Comparison of ENCODE assay signal across 8 mouse cellular contexts in the genomic region with DNA sequence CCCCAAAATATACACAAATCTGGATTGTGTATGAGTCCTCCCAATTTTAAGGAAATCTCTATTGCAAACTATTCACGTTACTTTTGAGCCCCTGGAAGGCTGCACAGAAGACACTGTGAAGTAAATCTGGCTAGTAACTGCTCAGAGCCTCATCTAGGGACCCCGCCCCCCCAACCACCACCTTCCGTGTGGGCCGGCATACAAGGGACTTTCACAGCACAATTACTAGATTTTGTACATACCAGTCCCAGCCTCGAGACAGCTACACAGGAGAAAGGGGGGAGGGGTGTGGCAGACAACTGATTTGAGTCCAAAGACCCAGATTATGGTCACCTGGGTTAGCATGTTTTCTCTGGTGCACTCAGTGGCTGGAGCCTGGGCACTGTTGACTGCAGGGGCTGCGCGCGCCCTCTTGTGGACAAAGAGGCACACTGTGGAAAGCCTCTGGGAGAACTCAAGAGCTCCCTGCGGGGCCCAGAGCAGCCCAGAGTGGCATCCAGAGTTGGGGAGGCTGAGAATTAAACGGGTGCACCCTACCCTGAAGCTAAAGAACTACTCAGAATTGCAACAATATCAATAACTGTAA. TPM values are rescaled to one million over a fixed set of nuclear protein-coding genes. Genes with fewer than 3 reads are reported as not detected.
DNase-seq lines count a peak whose midpoint lies in the region; ATAC-seq and TF ChIP-seq lines count a peak whose summit lies in the region.

No protein-coding gene starts in this region.

- H3K27me3 ChIP-seq in E14TG2a.4 (ENCODE audit: insufficient read depth, low read length): no peaks in the 10 kb centered on the region; the same call in 1 of the 2 replicates
- H3K27me3 ChIP-seq in heart, postnatal 0 days (ENCODE audit: control insufficient read depth, insufficient read depth, low read length): no peaks in the 10 kb centered on the region
- H3K27me3 ChIP-seq in lung, embryonic 14.5 days (ENCODE audit: insufficient read depth, low read length): no peaks in the 10 kb centered on the region

- H3K4me3 ChIP-seq in E14TG2a.4 (replicated peaks; ENCODE audit: low read length): no peak overlapping the region
- H3K4me3 ChIP-seq in heart, postnatal 0 days (ENCODE audit: low read depth, low read length): no peak overlapping the region
- H3K4me3 ChIP-seq in lung, embryonic 14.5 days (ENCODE audit: low read depth, low read length): no peak overlapping the region

- no peak overlapping the region for H3K9ac ChIP-seq in heart, postnatal 0 days (replicated peaks; ENCODE audit: low read depth, low read length)
- no peak overlapping the region for H3K9ac ChIP-seq in lung, embryonic 14.5 days

- H3K27ac ChIP-seq in heart, postnatal 0 days (ENCODE audit: low read depth): no peak overlapping the region
- H3K27ac ChIP-seq in lung, embryonic 14.5 days (ENCODE audit: low read depth): no peak overlapping the region

- WGBS in heart, postnatal 0 days: 28% methylated on average over 10 of the region's 10 CpGs
- 30% methylated on average over 10 of the region's 10 CpGs for WGBS in lung, embryonic 14.5 days

- H3K4me1 ChIP-seq in E14TG2a.4 (replicated peaks; ENCODE audit: low read depth, low read length): peaks cover 3% of the 10 kb centered on the region; the same call in 1 of the 2 replicates
- H3K4me1 ChIP-seq in heart, postnatal 0 days (ENCODE audit: control insufficient read depth, insufficient read depth): no peaks in the 10 kb centered on the region
- no peaks in the 10 kb centered on the region for H3K4me1 ChIP-seq in lung, embryonic 14.5 days (ENCODE audit: insufficient read depth)

- H3K36me3 ChIP-seq in E14TG2a.4 (ENCODE audit: insufficient read depth, low read length): no peaks in the 10 kb centered on the region
- H3K36me3 ChIP-seq in heart, postnatal 0 days (replicated peaks; ENCODE audit: control insufficient read depth, insufficient read depth, low read length): no peaks in the 10 kb centered on the region
- no peaks in the 10 kb centered on the region for H3K36me3 ChIP-seq in lung, embryonic 14.5 days (ENCODE audit: insufficient read depth)

- H3K4me2 ChIP-seq in heart, postnatal 0 days (ENCODE audit: low read depth, low read length): no peak overlapping the region
- no peak overlapping the region for H3K4me2 ChIP-seq in lung, embryonic 14.5 days

- TF ChIP-seq EP300 in heart, postnatal 0 days (IDR thresholded peaks at IDR 0.05; ENCODE audit: low read depth): no peak

- ATAC-seq in erythroid progenitor cell, adult 5-6 weeks (replicated peaks; ENCODE audit: low FRiP score, poor library complexity, severe bottlenecking): peak; percentile 74; the same call in 1 of the 2 replicates
- ATAC-seq in heart, postnatal 0 days (ENCODE audit: insufficient read depth, low read depth): peak; percentile 75
- peak; percentile 86 for ATAC-seq in lung, embryonic 14.5 days (ENCODE audit: insufficient read depth)

- TF ChIP-seq CTCF in E14TG2a.4 (conservative IDR thresholded peaks at IDR 0.05; ENCODE audit: low read length): peak; percentile 75
- peak; percentile 91 for TF ChIP-seq CTCF in heart, postnatal 0 days (IDR thresholded peaks at IDR 0.05; ENCODE audit: low read depth)
- peak; percentile 94 for TF ChIP-seq CTCF in lung, embryonic 14.5 days (IDR thresholded peaks at IDR 0.05; ENCODE audit: low read depth)

- H3K9me3 ChIP-seq in E14TG2a.4 (ENCODE audit: low read length): peaks cover under 1% of the 10 kb centered on the region; the same call in 1 of the 2 replicates
- H3K9me3 ChIP-seq in heart, postnatal 0 days (replicated peaks; ENCODE audit: control insufficient read depth, low read length): no peaks in the 10 kb centered on the region
- no peaks in the 10 kb centered on the region for H3K9me3 ChIP-seq in lung, embryonic 14.5 days (ENCODE audit: low read depth, low read length)

- DNase-seq in c-Kit-negative CD71-positive TER-119-positive erythroid progenitor cells, embryonic 14.5 days (ENCODE audit: low read depth, low spot score): peak; percentile 36
- peak; percentile 67 for DNase-seq in heart, postnatal 0 days (ENCODE audit: low spot score)
- DNase-seq in kidney, postnatal 25 days: peak; percentile 83 to 86
- DNase-seq in lung, embryonic 14.5 days: peak; percentile 90
- DNase-seq in ovary, postnatal 10 days (ENCODE audit: low spot score): peak; percentile 43
- DNase-seq in thymus, postnatal 10 days (ENCODE audit: low spot score in 2 of 2): peak; percentile 19 to 72

RNA-seq across cellular contexts. Expression of gene Bod1, which starts 33.8 kb away (rescaled TPM):
- total RNA-seq in erythroid progenitor cell, adult 5-6 weeks (2015; ENCODE audit: low replicate concordance): 3.4 and 4.7 TPM in 2 replicates
- 0.61 and 3.1 TPM in 2 replicates for total RNA-seq in erythroid progenitor cell, adult 5-6 weeks (2017; ENCODE audit: low replicate concordance)
- total RNA-seq in heart, postnatal 0 days (2014; rRNA removed; ENCODE audit: low replicate concordance): 77.1 and 96.1 TPM in 2 replicates
- 65.6 and 69.9 TPM in 2 replicates for polyA plus RNA-seq in heart, postnatal 0 days (2015; fragmentation: Nextera tagmentation; extraction: Ambion mirVana)
- 98.3 and 113 TPM in 2 replicates for polyA plus RNA-seq in lung, embryonic 14.5 days (2014; fragmentation: Nextera tagmentation; extraction: Ambion mirVana)

Comparison
In these comparisons a context has a peak if more than half of its experiments do, and no peak if none do; other contexts are left out.
1. DNase-seq: peak in every context shown above with its lines; median percentile 90 in lung, embryonic 14.5 days; 84 in kidney, postnatal 25 days; 67 in heart, postnatal 0 days; 46 in thymus, postnatal 10 days; 43 in ovary, postnatal 10 days; 36 in c-Kit-negative CD71-positive TER-119-positive erythroid progenitor cells, embryonic 14.5 days.
2. RNA of gene Bod1, which starts 33.8 kb away (total RNA-seq): 77.1 to 96.1 TPM in heart, postnatal 0 days; 0.61 to 4.7 TPM in erythroid progenitor cell, adult 5-6 weeks; every median in the first group is over 10 times any median in the second.
3. Peak in every context shown above with its lines, with median percentiles within 50 percentile points of each other: CTCF ChIP-seq and ATAC-seq.